Mouse (Mus musculus) olfactory bulb, adult 2 months (tissue): Measurements from ENCODE around the gene Cdh13.

Experiments
- CTCF ChIP-seq: fragments of 200-500 bp; IDR thresholded peaks from 2 replicates; pipeline ENCODE4 v1.5.1; 2012; ENCODE audit warnings: low read depth, mild to moderate bottlenecking, low read length, moderate library complexity; ENCODE audit not compliant: insufficient read depth
- POLR2A ChIP-seq: fragments of 200-500 bp; IDR thresholded peaks from 2 replicates; pipeline ENCODE4 v1.6.1; 2012; ENCODE audit warnings: mild to moderate bottlenecking, low read depth, low read length, moderate library complexity; ENCODE audit not compliant: insufficient read depth

DNA sequence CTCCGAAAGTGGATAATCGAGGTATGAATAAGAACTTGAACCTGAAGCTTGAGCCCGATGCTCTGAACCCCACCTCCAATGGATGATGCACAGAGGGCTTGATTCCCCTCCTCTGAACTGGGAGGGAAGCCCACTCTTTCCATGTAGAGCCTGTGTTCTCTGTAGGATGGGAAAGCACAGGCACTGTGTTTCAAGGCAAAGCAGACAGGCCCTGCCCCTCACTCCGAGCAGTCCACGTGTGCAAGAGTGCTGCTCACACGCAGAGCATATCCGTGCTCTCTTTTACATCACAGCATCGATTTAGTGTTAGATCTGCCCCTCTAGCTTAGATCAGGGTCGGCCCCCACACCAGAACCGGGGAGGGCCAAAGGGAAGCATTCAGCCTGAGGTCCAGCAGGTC, 547.5 kb downstream of the Cdh13 start:
- no peak for TF ChIP-seq POLR2A
- TF ChIP-seq CTCF, result no peak
